Mouse (Mus musculus): ENCODE results near the gene Slc4a3. TPM values are rescaled to one million over a fixed set of nuclear protein-coding genes. Genes with fewer than 3 reads are reported as not detected.

The Slc4a3 gene
- total RNA-seq, 2 experiments from 2014 or later: 171 to 180 TPM

DNA sequence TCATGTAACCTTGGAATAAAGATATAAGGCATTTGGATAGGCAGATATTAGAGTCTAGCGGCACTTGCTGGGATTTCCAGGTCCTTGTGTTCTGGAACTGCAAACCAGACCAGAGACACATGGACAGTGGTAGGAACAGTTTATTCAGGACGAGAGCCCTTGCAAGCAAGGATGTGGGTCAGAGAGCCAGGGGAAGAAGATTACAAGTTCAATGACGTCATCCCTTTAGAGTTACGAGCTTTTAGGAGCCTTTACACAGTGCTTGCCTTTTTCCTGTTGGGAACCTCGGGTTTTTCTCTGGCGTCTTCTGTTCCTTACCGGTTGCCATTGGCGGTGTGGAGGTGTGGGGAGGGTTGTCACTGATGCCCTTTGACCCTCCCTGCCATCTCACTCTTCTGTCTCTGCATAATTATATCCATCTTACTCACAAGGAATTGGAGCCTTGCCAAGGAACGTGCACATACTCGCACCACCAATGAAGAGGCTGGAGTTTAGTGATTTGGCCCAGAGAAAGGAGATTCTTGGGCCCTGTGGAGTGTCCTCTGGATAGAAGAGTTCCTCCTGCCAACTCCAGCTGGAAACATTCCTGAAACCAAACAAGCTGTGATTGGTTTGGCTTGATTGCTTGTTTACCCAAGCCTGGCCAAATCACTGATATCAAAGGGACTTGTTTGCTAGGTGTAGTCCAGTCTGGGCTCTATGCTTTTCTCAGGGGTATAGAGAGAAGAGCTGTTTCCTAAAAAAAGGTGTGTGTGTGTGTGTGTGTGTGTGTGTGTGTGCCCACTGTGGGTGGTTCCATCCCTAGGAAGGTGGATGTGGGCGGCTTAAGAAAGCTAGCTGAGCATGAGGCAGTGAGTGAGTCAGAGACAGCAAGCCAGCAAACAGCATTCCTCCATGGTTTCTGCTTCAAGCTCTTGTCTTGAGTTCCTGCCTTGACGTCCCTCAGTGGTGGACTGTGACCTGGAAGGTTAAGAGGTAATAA is 42.0 kb downstream of the Slc4a3 start:
- intact Hi-C loops (cut with DNase I): loop anchor here (2.0 to 5.0 kb wide), 2 partner anchors 41 to 107 kb away; partner anchors contain the start of gene Slc4a3
- peak in 1 of 2 experiments; percentile 84 for DNase-seq (ENCODE audit: low spot score in 2 of 2)

DNA sequence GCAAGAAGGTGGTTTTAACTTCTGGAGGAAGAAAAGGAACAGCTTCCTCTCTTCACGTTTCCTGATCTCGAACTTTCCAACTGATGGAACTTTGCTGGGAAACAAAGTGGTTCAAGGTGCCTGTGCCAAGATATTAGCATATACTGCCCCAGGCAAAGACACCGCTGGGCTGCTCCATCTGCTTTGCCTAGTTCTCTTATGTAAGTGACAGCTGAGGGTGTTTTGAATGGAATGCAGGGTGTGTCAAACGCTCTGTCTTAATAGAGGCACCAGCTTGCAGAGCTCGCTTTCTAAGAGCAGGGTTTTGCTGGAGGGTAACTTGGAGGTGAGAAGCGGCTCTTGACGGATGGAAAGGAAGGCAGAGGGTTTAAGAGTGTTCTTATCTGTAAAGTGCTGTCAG is 42.8 kb downstream of the Slc4a3 start:
- DNase-seq (ENCODE audit: low spot score in 2 of 2): peak; percentile 58 to 85
- intact Hi-C loops (cut with DNase I): loop anchor here (2.0 to 5.0 kb wide), 2 partner anchors 42 to 108 kb away; partner anchors contain the start of gene Slc4a3

DNA sequence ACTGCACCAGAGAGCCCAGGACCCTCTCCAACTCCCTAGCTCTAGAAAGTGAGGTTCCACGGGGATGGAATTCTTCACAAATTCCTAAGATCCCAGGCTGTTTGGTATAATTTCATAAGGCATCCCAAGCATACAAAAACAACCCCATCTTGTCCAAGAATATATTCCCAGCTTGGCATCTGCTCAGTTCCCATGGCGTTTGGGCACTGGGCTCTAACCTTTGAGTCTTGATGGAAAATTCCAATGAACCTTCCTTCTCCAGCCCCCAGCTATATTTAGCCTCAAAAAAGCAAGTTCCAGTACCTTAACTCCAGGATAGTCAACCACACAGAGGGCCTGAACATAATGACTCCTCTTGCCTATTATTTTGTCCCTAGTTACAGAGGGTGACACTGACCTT is 43.9 kb downstream of the Slc4a3 start:
- DNase-seq (ENCODE audit: low spot score in 2 of 2): no peak
- intact Hi-C loops (cut with DNase I): loop anchor here (2.0 to 10.0 kb wide), 3 partner anchors 43 to 245 kb away; partner anchors contain the start of gene Slc4a3

DNA sequence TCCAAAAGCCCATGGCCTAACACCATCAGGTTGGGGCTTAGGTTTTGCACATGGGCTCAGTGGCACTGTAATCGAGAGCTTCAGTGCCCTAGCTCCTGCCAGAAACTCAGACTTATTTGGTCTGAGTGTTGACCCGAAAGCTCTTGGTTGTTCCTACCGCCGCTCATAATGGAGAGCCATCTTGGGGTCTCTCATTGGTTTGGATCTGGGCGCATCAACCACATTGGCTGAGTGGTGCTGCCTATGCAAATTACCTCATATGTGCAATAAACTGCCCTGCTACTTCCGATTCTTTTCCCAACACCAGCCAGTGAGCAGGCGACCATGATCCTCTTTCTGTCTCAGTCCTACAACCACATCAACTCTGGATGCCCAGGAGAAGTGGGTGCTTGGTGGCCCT is 47.9 kb downstream of the Slc4a3 start:
- intact Hi-C loops (cut with DNase I): loop anchor here (10.0 kb wide), 1 partner anchor 249 kb away; no protein-coding TSS in a partner anchor
- DNase-seq (ENCODE audit: low spot score in 2 of 2): no peak

DNA sequence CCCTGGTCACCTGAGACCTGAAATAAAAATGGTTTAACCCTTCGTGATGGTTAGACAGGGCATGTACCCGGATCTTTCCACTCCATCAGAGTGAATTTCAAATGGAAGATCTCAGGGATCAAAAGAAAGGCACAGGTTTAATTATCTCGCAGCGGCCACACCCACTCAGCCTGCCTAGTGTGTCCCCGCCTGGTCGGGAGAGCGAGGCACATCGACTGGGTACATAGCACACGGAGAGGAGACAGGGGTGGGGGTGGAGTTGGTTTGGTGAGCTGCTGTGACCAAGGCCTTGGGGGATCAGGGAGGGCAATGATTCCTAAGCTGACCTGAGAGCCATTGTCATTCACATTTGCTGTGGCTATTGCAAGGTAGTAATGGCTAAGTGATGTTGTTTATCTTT is 48.8 kb downstream of the Slc4a3 start:
- intact Hi-C loops (cut with DNase I): loop anchor here (5.0 to 10.0 kb wide), 2 partner anchors 98 to 250 kb away; no protein-coding TSS in a partner anchor
- no peak for DNase-seq (ENCODE audit: low spot score in 2 of 2)

DNA sequence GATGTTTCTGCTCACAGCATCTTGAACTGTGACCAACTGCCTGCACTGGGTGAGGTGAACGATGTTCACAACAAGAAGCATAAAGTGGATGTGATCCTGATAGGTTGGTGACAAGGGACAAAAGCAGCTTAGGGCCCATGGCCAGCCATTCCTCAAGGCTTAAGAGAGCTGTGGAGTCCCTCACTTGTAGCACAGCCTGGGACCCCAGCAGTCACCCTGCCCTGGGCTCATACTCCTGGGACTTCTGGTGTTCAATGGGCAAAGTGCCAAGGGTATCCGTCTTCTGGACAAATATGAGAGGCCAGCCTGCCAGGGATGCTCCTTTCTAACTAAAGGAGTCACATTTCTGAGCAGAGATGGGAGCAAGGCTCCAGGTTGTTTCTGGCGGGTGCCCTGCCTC is 49.9 kb downstream of the Slc4a3 start:
- DNase-seq (ENCODE audit: low spot score in 2 of 2): no peak
- intact Hi-C loops (cut with DNase I): loop anchor here (1.0 to 10.0 kb wide), 3 partner anchors 99 to 251 kb away; no protein-coding TSS in a partner anchor

DNA sequence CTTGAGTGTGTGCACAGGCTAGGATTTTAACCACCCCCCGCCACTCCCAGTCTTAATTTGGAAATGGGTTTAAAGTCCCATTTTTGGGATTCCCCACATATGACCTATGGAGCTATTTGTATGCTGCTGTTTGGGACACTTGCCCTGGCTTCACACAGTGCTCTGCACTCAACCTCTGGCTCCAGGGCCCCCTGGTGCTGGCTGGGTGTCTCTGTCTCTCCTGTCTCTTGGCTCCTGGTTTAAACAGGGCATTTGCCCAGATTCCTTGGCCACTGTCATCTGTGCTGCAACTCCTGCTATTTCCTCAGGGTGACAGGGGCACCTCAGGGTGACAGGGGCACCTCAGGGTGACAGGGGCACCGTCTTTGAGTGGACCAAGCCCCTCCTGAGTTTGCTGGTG is 50.8 kb downstream of the Slc4a3 start:
- intact Hi-C loops (cut with DNase I): loop anchor here (1.0 to 10.0 kb wide), 3 partner anchors 100 to 252 kb away; no protein-coding TSS in a partner anchor
- DNase-seq (ENCODE audit: low spot score in 2 of 2): no peak

DNA sequence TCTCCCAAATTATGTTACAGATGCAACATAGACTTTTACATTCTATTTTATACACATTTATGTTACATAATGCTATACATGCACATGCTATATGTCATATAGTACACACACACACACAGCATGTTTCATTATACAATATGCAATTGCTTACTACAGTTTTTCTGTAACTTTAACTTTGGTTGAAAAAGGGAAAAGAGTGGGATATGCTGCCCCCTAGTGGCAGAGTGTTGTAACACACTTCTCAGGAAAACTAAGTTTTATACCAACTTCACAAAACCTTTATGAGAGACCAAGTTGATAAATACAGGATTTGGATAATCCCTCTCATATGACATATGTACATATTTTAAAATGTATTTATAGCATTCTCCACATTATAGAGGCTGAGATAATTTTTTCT is 51.6 kb downstream of the Slc4a3 start:
- intact Hi-C loops (cut with DNase I): loop anchor here (5.0 to 10.0 kb wide), 2 partner anchors 100 to 253 kb away; no protein-coding TSS in a partner anchor
- DNase-seq (ENCODE audit: low spot score in 2 of 2): peak; percentile 68 to 78

DNA sequence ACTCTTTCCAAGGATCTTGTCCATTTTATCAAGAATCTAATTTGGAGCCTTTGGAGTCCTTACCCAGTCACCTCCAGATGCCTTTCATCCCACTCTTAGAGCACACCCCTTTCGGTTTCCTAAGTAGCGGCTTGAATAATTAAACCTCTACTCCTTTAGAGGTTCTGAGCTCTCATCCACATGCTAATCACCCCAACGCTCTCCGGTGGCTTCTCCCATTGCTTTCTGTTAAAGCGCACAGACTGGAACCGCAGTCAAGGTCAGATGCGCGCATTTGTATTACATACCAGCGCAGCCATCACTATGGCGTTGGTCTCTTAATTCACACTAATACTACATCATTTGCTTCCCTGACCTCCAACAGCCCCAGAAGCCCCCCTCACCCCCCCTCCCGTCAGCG is 55.7 kb downstream of the Slc4a3 start:
- intact Hi-C loops (cut with DNase I): no loop called here
- DNase-seq (ENCODE audit: low spot score in 2 of 2): no peak

DNA sequence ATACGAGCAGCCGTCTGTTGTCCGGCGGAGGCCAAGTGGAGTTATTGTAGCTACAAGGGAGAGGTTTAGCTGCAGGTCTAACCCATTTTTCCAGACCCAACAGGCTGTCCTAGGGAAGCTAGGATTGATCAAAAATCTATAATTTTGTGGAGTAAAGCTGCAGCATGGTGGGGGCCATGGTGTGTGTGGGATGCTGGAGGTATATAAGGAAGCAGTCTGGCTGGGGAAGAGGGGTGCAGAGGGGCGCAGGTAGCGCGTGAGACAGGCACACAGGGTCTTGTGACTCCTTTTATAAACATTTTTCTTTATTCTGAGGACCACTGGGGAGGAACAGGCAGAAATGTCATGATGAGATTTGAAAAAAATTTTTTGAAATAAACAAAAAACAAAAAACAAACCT is 57.5 kb downstream of the Slc4a3 start:
- intact Hi-C loops (cut with DNase I): no loop called here
- DNase-seq (ENCODE audit: low spot score in 2 of 2): no peak

DNA sequence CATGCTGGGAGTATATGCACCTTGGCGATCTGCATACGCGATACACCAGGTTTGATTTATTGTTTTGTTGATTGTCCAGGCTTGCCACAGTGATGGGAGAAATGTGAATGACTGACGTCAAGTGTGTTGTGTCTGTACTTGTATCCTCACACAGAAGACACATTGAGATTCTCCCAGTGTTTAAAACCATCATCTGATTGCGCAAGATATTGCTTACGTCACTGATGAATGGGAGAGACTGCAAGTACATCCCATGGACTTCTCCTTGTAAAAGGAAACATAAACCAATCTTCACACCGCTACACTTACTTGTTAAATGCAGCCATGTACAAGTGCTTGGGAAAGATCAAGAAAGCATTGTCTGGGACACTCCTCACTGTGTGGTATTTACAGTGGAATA is 62.2 kb downstream of the Slc4a3 start:
- intact Hi-C loops (cut with DNase I): no loop called here
- DNase-seq (ENCODE audit: low spot score in 2 of 2): no peak

DNA sequence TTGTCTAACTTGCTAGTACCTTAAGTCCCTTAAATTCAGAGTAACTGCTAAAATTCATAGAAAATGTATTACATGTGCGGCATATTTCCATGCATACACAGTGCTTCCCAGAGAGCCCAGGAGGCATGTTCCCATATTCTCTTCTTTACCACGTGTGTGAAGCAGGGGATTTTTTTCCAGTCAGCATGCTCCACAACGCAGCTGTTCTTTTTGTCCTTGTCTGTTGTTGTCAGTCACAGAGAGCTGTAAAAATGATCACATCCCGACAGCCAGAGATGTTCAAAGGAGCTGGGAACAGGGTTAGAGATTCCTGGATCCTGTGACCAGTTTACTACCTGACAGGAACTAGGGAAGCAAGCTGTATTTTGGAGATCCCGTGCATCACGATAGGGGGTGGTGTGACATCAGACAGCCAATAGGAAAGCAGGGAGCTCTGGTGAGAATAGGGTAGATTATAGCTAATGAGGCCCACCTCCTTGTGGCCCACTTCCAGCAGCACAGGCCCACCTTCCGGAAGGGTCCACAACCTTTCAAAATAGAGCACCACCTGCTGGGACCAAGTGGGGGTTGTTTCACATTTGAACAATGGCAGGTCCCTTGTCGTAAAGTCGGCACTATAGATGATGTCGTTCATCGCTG is 62.7 kb downstream of the Slc4a3 start:
- intact Hi-C loops (cut with DNase I): no loop called here

DNA sequence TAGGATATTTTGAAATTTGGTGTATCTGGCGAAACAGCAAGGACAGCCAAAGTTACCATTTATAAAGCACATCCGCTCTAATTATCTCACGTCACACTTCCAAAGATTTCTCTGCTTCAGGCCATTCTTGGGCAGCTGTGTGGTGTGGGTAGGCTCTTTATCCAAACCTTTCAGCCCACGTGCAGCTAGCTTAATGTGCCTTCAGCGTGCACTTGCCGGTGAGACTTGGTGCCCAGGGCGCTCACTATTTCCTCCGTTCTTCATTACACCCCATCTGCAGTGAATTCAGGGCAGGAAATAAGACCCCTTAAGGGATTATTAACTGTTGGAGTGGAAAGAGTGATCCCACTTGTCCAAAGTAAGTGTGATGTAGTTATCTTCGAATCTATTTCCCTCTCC is 63.2 kb downstream of the Slc4a3 start:
- DNase-seq (ENCODE audit: low spot score in 2 of 2): no peak
- intact Hi-C loops (cut with DNase I): no loop called here

More for the DNA sequence above, 62.7 kb downstream of the Slc4a3 start:
- no peak for DNase-seq (ENCODE audit: low spot score in 2 of 2)

DNA sequence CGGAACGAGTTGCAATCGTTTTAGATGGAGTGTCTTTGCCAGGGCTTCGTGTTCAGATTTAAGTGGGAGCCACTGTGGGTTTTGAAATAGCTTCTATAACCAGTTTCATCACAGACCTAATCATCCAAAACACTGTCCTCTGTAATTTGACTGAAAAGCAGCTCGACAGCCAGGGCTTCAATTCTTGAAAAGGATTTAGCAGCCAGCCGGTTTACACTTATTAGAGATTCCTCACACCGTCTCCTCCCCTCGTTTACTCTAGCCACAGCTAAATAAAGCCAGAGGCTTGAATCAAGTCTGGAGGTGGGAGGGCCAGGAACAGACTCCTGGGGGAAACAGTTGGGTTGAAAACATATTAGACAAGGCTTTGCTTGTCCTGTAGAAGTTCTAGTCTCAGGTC is 64.5 kb downstream of the Slc4a3 start:
- no peak for DNase-seq (ENCODE audit: low spot score in 2 of 2)
- intact Hi-C loops (cut with DNase I): no loop called here

Other genes starting within 250 kb of the Slc4a3 start
- 10 to 100 TPM; 48.9 to 52.5 TPM for gene Dnpep, start 228.3 kb upstream of the Slc4a3 start, total RNA-seq (2021)
- 1 to 10 TPM in 1 of 2 experiments, under 1 TPM in 1; 0.99 to 1.1 TPM for gene Des, start 185.9 kb upstream of the Slc4a3 start, total RNA-seq (2021)
- 100 to 1,000 TPM; 192 to 208 TPM for gene Speg, start 171.0 kb upstream of the Slc4a3 start, total RNA-seq (2021)
- gene Gmppa, start 110.3 kb upstream of the Slc4a3 start, total RNA-seq (2021): 10 to 100 TPM; 58.8 to 61.0 TPM
- 10 to 100 TPM; 10.4 to 20.6 TPM for gene Asic4, start 95.8 kb upstream of the Slc4a3 start, total RNA-seq (2021)
- gene Chpf, start 67.0 kb upstream of the Slc4a3 start, total RNA-seq (2021): 10 to 100 TPM; 82.1 to 82.4 TPM
- gene Tmem198, start 66.7 kb upstream of the Slc4a3 start, total RNA-seq (2021): 100 to 1,000 TPM in 1 of 2 experiments, 10 to 100 TPM in 1; 92.9 to 111 TPM
- 10 to 100 TPM; 28.6 to 29.0 TPM for gene Obsl1, start 39.8 kb upstream of the Slc4a3 start, total RNA-seq (2021)
- gene Inha, start 39.2 kb upstream of the Slc4a3 start, total RNA-seq (2021): 10 to 100 TPM; 23.2 to 26.9 TPM
- 10 to 100 TPM; 35.3 to 36.7 TPM for gene Stk11ip, start 24.7 kb upstream of the Slc4a3 start, total RNA-seq (2021)

Data from left cerebral cortex, postnatal 25 days (tissue).